Mouse (Mus musculus) neutrophil, adult 5-6 weeks (primary cell): ENCODE measurements around the gene Fam92a. TPM values are rescaled to one million over a fixed set of nuclear protein-coding genes. Genes with fewer than 3 reads are reported as not detected.
A peak's percentile ranks its signal among the peaks of the same experiment; 100 is the strongest.
"Not testable (repeated sequence)": the region's sequence is repeated elsewhere in the genome, so short reads cannot be mapped to it uniquely, and the experiment has no call there.

Experiments used
- ATAC-seq: fragments of 151-379, 151-347 bp; 2 replicates; pipeline ENCODE4 v1.8.0; 2017; ENCODE audit warnings: mild to moderate bottlenecking, moderate TSS enrichment; ENCODE audit not compliant: insufficient number of reproducible peaks, poor library complexity, low FRiP score, severe bottlenecking; ENCODE audit errors: extremely low read depth
- total RNA-seq: library from RNA; stranded (forward); fragments of 200-1000 nt; gene quantifications from 2 replicates; pipeline ENCODE4 v1.2.3, GENCODE M21; 2017

Gene Fam92a
- total RNA-seq = 0.98 and 5.9 TPM in 2 replicates

- ATAC-seq = no peak
These were observed at the start of gene Fam92a for GRCm38 (mm10) chr4:12171318-12172091. Gene Fam92a, minus strand, starts transcription at chr4:12172015.

GRCm38 (mm10) chr4:12178992-12179391 is 7.2 kb upstream of the Fam92a start:
- ATAC-seq = no peak

- no peak for ATAC-seq
These were observed 863 bp downstream of the Fam92a start for GRCm38 (mm10) chr4:12170986-12171317.

GRCm38 (mm10) chr4:12147660-12148059 is 24.2 kb downstream of the Fam92a start:
- no peak for ATAC-seq

GRCm38 (mm10) chr4:12141516-12141915 is 30.3 kb downstream of the Fam92a start:
- not testable (repeated sequence) for ATAC-seq

GRCm38 (mm10) chr4:12140592-12141062 is 31.2 kb downstream of the Fam92a start:
- peak; percentile 39; the same call in 1 of the 2 replicates for ATAC-seq

GRCm38 (mm10) chr4:12140141-12140567 is 31.7 kb downstream of the Fam92a start, which contains the start of gene Rbm12b1:
Gene Rbm12b1, plus strand, starts transcription at chr4:12140264.
- ATAC-seq = peak; percentile 95

Other genes with a start within 250 kb of the Fam92a start
- gene Gm10604, start 190.8 kb downstream of the Fam92a start, total RNA-seq = not detected in 2 replicates
- 54.1 and 61.1 TPM in 2 replicates for gene Rbm12b2, start 82.6 kb downstream of the Fam92a start, total RNA-seq
- 30.6 and 32.0 TPM in 2 replicates for gene Rbm12b1, start 31.8 kb downstream of the Fam92a start, total RNA-seq